Mouse (Mus musculus) yolk sac, embryonic 10.5 days (tissue): ENCODE results near the gene Col25a1.
A peak's percentile ranks its signal among the peaks of the same experiment; 100 is the strongest.

Experiments used
- DNase-seq: peaks from one replicate; pipeline ENCODE4 v3.0.0-alpha.2; 2017; ENCODE audit warnings: low spot score

The Col25a1 gene

GRCm38 (mm10) chr3:130252355-130252754, 121.1 kb downstream of the Col25a1 start:
- no peak for DNase-seq

- DNase-seq = no peak
Observed at GRCm38 (mm10) chr3:130256059-130256458, 124.8 kb downstream of the Col25a1 start.

- DNase-seq = no peak
Observed at GRCm38 (mm10) chr3:130256610-130257009, 125.3 kb downstream of the Col25a1 start.

- DNase-seq = no peak
Observed at GRCm38 (mm10) chr3:130259670-130260069, 128.4 kb downstream of the Col25a1 start.

GRCm38 (mm10) chr3:130260316-130260715, 129.0 kb downstream of the Col25a1 start:
- no peak for DNase-seq

- no peak for DNase-seq
Observed at GRCm38 (mm10) chr3:130265104-130265503, 133.8 kb downstream of the Col25a1 start.

- DNase-seq = no peak
Observed at GRCm38 (mm10) chr3:130270509-130270908, 139.2 kb downstream of the Col25a1 start.

GRCm38 (mm10) chr3:130273949-130274348, 142.6 kb downstream of the Col25a1 start:
- no peak for DNase-seq

- no peak for DNase-seq
Observed at GRCm38 (mm10) chr3:130278298-130279050, 147.2 kb downstream of the Col25a1 start.

GRCm38 (mm10) chr3:130283011-130283760, 151.9 kb downstream of the Col25a1 start:
- DNase-seq = no peak

GRCm38 (mm10) chr3:130288102-130288501, 156.8 kb downstream of the Col25a1 start:
- no peak for DNase-seq

GRCm38 (mm10) chr3:130288756-130289155, 157.5 kb downstream of the Col25a1 start:
- DNase-seq = no peak

- DNase-seq = no peak
Observed at GRCm38 (mm10) chr3:130289220-130289619, 157.9 kb downstream of the Col25a1 start.

- DNase-seq = no peak
Observed at GRCm38 (mm10) chr3:130290175-130290574, 158.9 kb downstream of the Col25a1 start.

- no peak for DNase-seq
Observed at GRCm38 (mm10) chr3:130290672-130291071, 159.4 kb downstream of the Col25a1 start.

GRCm38 (mm10) chr3:130291926-130292325, 160.6 kb downstream of the Col25a1 start:
- no peak for DNase-seq

GRCm38 (mm10) chr3:130300530-130300929, 169.2 kb downstream of the Col25a1 start:
- no peak for DNase-seq

- DNase-seq = no peak
Observed at GRCm38 (mm10) chr3:130303597-130303996, 172.3 kb downstream of the Col25a1 start.

- no peak for DNase-seq
Observed at GRCm38 (mm10) chr3:130304827-130305226, 173.5 kb downstream of the Col25a1 start.

GRCm38 (mm10) chr3:130305686-130306085, 174.4 kb downstream of the Col25a1 start:
- peak; percentile 39 for DNase-seq

- no peak for DNase-seq
Observed at GRCm38 (mm10) chr3:130309277-130309676, 178.0 kb downstream of the Col25a1 start.

GRCm38 (mm10) chr3:130310694-130311305, 179.5 kb downstream of the Col25a1 start:
- no peak for DNase-seq

- DNase-seq = no peak
Observed at GRCm38 (mm10) chr3:130313246-130313645, 181.9 kb downstream of the Col25a1 start.
